Mouse (Mus musculus): ENCODE measurements around the gene Dnlz. TPM values are rescaled to one million over a fixed set of nuclear protein-coding genes. Genes with fewer than 3 reads are reported as not detected.

Dnlz gene
- polyA plus RNA-seq, 1 experiment from 2014 or later, result 32.6 TPM

DNA sequence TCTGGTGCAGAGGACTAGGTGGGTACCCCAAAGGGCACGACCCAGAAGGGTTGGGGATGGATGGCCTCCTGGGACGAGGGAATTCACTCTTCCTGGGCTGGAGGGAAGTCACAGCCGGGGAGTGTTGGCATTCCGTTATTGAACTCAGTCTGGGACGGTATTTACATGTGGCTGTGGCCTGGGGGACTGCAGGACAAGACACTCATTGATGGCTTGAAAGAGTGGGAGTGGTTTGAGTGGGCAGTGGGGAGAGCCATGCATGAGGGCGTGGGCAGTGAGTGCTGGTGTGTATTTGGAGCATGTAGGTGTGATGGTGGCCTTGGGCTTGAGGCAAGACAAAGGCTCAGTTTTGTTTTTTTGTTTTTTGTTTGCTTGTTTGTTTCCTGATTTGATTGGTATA lies 21.2 kb downstream of the Dnlz start:
- WGBS, result 69% methylated on average over 6 of the region's 6 CpGs

DNA sequence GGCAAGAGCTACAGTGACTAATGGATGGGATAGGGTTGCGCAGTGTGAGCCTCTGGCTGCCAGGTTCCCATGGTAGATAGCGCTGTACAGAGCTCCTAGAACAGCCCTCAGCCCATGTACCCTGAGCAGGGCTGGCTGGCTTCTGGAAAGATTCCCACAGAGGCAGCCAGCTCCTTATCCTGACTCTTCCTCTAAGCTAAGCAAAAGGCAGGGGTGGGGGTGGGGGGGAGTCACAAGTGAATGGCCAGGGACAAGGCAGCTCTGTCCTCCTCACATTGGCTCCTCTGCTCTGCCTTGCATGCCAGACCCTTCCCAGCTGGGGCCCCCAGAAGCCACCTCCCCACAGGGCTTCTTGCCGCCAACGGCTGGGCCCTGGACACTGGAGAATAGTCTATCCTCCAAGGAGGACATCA lies 21.8 kb downstream of the Dnlz start:
- H3K4me3 ChIP-seq, result peak overlapping the region; percentile 2; the same call in 1 of the 2 replicates
- no peak overlapping the region for H3K9ac ChIP-seq
- 83% methylated on average over 4 of the region's 4 CpGs for WGBS
- no peaks in the 10 kb centered on the region for H3K4me1 ChIP-seq (replicated peaks)
- peak overlapping the region; percentile 20; the same call in 1 of the 2 replicates for H3K4me2 ChIP-seq
- peak; percentile 79 for ATAC-seq (ENCODE audit: low FRiP score, low read depth)
- H3K36me3 ChIP-seq, result peaks cover 43% of the 10 kb centered on the region
- no peaks in the 10 kb centered on the region for H3K27me3 ChIP-seq
- H3K9me3 ChIP-seq, result no peaks in the 10 kb centered on the region
- H3K27ac ChIP-seq (replicated peaks), result peak overlapping the region; percentile 69

More for the DNA sequence above, 21.2 kb downstream of the Dnlz start:
- H3K36me3 ChIP-seq, result peaks cover 36% of the 10 kb centered on the region
- no peaks in the 10 kb centered on the region for H3K4me1 ChIP-seq (replicated peaks)
- no peaks in the 10 kb centered on the region for H3K27me3 ChIP-seq
- H3K4me2 ChIP-seq, result peak overlapping the region; percentile 20; the same call in 1 of the 2 replicates
- H3K9ac ChIP-seq, result no peak overlapping the region
- no peaks in the 10 kb centered on the region for H3K9me3 ChIP-seq
- H3K4me3 ChIP-seq, result peak overlapping the region; percentile 2; the same call in 1 of the 2 replicates
- ATAC-seq (ENCODE audit: low FRiP score, low read depth), result peak; percentile 45; the same call in 1 of the 2 replicates
- peak overlapping the region; percentile 69 for H3K27ac ChIP-seq (replicated peaks)

DNA sequence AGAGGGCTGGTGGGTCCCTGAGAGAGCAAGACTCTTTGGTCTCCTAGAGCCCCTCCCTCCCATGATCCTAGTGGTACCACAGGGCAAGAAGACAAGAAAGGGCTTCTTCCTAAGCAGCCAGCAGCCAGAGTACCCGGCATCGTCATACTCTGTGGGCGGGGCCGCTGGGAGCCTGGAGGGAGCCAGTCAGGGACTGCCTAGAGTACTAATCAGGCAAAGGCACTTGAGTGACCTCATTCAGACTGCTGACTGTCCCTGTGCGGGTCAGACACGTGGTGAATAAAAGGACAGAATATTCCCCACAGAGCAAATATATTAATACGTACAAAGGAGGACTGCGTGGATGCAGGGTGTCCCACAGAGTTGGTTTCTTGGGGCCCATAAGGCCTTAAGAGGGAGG lies 22.5 kb downstream of the Dnlz start:
- peak overlapping the region; percentile 69 for H3K27ac ChIP-seq (replicated peaks)
- no peak overlapping the region for H3K4me3 ChIP-seq
- peaks cover 48% of the 10 kb centered on the region for H3K36me3 ChIP-seq
- no peak overlapping the region for H3K9ac ChIP-seq
- ATAC-seq (ENCODE audit: low FRiP score, low read depth), result peak; percentile 53; the same call in 1 of the 2 replicates
- 48% methylated on average over 8 of the region's 8 CpGs for WGBS
- no peaks in the 10 kb centered on the region for H3K9me3 ChIP-seq
- H3K4me1 ChIP-seq (replicated peaks), result no peaks in the 10 kb centered on the region
- H3K4me2 ChIP-seq, result no peak overlapping the region
- no peaks in the 10 kb centered on the region for H3K27me3 ChIP-seq

DNA sequence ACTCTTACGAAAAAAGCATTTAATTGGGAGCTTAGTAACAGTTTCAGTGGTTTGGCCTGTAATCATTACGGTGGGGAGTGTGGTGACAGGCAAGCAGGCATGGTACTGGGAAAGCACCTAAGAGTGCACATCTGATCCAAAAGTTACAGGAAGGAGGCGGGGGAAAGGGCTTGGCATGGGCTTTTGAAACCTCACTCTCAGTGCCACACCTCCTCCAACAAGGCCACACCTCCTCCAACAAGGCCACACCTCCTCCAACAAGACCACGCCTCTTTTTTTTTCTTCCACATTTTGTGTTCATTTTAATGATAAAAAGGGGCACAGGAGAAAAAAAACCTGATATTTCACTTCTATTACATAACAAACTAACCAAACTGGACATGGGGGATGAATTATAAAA lies 24.1 kb downstream of the Dnlz start:
- no peaks in the 10 kb centered on the region for H3K27me3 ChIP-seq
- peaks cover 64% of the 10 kb centered on the region for H3K36me3 ChIP-seq
- no peak overlapping the region for H3K4me2 ChIP-seq
- H3K4me1 ChIP-seq (replicated peaks), result no peaks in the 10 kb centered on the region
- no peak overlapping the region for H3K9ac ChIP-seq
- no peak for ATAC-seq (ENCODE audit: low FRiP score, low read depth)
- H3K9me3 ChIP-seq, result no peaks in the 10 kb centered on the region
- no peak overlapping the region for H3K27ac ChIP-seq (replicated peaks)
- 88% methylated on average over 4 of the region's 4 CpGs for WGBS
- H3K4me3 ChIP-seq, result no peak overlapping the region

DNA sequence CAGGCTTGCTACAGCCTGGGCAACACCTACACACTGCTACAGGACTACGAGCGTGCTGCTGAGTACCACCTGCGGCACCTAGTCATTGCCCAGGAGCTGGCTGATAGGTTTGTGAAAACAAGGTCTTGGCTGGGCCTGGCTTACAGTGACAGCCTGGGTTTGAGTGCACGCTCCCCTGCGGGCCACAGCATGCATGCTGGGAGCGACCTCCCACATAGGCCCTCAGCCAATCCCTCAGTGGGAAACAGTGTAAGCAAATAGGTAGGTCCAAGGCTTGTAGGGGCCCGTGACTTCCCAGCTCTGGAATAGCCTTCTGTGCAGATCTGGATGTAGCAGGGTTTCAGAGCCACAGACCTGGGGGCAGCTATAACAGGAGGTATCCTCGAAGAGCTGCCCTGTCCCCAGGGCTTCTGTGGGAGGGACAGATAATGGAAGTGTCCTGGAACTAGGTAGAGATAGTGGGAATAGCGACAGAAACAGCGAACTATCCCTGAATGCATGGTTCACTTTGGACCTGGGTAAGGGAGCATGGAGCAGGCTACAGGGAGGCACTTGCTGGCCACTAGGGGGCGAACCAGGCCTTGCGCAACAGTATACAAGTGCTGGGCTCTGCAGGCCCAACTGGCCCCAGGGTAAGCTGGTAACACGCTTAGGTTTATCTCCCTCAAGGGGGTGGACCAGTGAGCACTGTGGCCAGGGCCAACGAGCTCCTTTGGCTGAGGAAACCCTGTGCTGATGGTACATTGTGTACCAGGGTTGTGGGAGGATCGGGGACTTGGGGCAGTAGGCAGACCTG lies 26.3 kb downstream of the Dnlz start:
- peak; percentile 53; the same call in 1 of the 2 replicates for ATAC-seq (ENCODE audit: low FRiP score, low read depth)
- no peaks in the 10 kb centered on the region for H3K27me3 ChIP-seq
- H3K4me3 ChIP-seq, result no peak overlapping the region
- peaks cover 64% of the 10 kb centered on the region for H3K36me3 ChIP-seq
- H3K4me2 ChIP-seq, result no peak overlapping the region
- no peaks in the 10 kb centered on the region for H3K9me3 ChIP-seq
- H3K27ac ChIP-seq (replicated peaks), result no peak overlapping the region
- 67% methylated on average over 15 of the region's 15 CpGs for WGBS
- peaks cover 7% of the 10 kb centered on the region; the same call in 1 of the 2 replicates for H3K4me1 ChIP-seq (replicated peaks)
- H3K9ac ChIP-seq, result no peak overlapping the region

DNA sequence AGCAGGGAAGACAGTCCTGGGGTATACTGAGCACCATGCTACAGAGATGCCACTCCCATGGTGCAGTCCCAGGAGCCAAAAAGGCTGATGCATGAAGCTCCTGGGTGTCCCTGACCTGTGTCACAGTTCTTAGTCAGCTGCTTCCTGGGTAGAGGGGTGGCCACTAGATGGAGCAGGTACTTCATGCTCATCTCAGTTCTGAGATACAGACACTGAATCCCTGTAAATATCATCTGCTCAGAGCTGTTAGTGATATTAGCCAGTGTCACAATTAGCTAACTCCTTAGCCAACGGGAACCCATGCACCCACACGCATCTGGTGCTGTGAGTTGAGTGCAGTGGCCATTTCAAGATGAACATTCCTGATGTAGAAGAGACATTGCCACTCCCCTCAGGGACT lies 27.0 kb downstream of the Dnlz start:
- Histone ChIP-seq H3K4me1 (replicated peaks) (peaks cover 14% of the 10 kb centered on the region), H3K4me2 (no peak overlapping the region), H3K9me3 (no peaks in the 10 kb centered on the region), H3K27me3 (no peaks in the 10 kb centered on the region), H3K36me3 (peaks cover 59% of the 10 kb centered on the region), H3K4me3 (no peak overlapping the region), H3K27ac (replicated peaks) (no peak overlapping the region), H3K9ac (no peak overlapping the region)
- 86% methylated on average over 2 of the region's 2 CpGs for WGBS
- ATAC-seq (ENCODE audit: low FRiP score, low read depth), result no peak

DNA sequence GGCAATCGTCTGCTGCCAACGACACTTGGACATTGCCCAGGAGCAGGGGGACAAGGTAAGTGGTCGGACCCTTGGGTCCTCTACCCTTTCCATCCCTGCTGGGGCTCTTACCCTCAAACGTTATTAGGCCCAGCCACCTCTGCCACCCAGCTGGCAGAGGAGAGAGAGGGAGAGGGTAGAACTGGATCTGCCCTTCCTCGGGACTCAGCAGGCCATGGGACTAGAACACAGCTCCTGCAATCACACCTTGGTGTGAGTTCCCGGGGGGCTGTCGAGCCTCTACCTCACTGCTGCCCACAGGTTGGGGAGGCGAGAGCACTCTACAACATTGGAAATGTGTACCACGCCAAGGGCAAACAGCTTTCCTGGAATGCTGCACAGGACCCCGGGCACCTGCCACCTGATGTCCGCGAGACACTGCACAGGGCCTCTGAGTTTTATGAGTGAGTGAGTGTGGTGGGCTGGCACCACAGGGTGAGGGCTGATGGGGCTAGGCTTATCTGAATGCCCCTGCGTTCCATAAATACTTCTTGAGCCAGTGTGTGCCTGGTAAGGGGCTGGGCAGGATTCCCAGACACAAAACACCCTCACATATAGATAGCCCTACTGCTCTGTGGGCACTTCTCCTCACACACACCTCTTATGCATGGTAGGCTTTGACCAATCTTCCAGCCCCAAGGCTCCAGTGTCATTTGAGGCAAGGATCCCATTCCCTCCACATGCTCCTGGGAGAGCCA lies 28.2 kb downstream of the Dnlz start:
- H3K4me3 ChIP-seq, result no peak overlapping the region
- no peak for ATAC-seq (ENCODE audit: low FRiP score, low read depth)
- H3K4me1 ChIP-seq (replicated peaks), result peaks cover 26% of the 10 kb centered on the region
- no peaks in the 10 kb centered on the region for H3K27me3 ChIP-seq
- 92% methylated on average over 13 of the region's 13 CpGs for WGBS
- no peaks in the 10 kb centered on the region for H3K9me3 ChIP-seq
- no peak overlapping the region for H3K4me2 ChIP-seq
- H3K36me3 ChIP-seq, result peaks cover 59% of the 10 kb centered on the region
- no peak overlapping the region for H3K9ac ChIP-seq
- H3K27ac ChIP-seq (replicated peaks), result no peak overlapping the region

DNA sequence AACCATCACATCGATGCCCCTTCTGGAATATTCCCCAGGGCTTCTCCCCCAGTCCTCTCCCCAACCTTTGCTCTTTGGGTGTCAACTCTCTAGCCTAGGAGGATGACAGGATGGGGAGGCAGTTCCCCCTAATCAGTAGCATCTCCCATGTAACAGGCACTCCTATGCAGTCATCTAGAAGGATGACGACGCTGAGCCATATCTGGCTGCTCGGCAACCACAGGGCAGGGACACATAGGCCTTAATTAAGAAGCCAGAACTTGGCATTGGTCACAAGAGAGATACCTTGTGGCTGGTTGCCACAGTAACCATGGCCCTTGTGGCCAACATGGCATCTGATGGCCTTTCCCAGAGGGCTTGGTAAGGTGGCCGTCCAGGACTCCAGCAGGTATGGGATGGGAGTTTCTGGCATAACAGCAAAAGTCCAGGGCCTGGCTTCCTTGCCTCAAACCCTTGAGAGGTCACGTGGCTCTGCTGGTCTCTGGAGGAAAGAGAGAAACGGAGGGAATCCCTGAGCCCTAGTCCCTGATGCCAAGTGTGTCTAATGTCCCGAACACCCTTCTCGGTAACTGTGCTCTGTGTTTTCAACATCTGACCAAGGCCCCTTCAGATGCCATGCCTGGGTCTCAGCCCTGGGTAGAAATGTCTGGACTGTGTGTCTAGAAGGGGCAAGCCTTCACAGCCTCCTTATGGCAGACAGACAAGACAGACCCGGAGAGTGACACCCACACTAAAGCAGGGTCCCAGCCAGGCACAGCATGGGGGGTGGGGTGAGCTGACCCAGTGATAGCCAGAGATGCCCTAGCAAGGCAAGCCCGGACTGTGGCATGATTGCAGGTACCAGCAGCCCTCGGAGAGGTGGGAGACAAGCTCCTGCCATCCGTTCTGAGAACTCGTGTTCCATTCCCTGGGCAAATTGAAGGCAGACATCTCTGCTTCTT lies 31.4 kb downstream of the Dnlz start:
- peaks cover 32% of the 10 kb centered on the region for H3K36me3 ChIP-seq
- H3K9me3 ChIP-seq, result no peaks in the 10 kb centered on the region
- no peaks in the 10 kb centered on the region for H3K27me3 ChIP-seq
- H3K9ac ChIP-seq, result no peak overlapping the region
- no peak overlapping the region for H3K4me2 ChIP-seq
- H3K4me1 ChIP-seq (replicated peaks), result peaks cover 52% of the 10 kb centered on the region
- no peak overlapping the region for H3K4me3 ChIP-seq
- H3K27ac ChIP-seq (replicated peaks), result no peak overlapping the region
- 77% methylated on average over 14 of the region's 14 CpGs for WGBS
- no peak for ATAC-seq (ENCODE audit: low FRiP score, low read depth)

DNA sequence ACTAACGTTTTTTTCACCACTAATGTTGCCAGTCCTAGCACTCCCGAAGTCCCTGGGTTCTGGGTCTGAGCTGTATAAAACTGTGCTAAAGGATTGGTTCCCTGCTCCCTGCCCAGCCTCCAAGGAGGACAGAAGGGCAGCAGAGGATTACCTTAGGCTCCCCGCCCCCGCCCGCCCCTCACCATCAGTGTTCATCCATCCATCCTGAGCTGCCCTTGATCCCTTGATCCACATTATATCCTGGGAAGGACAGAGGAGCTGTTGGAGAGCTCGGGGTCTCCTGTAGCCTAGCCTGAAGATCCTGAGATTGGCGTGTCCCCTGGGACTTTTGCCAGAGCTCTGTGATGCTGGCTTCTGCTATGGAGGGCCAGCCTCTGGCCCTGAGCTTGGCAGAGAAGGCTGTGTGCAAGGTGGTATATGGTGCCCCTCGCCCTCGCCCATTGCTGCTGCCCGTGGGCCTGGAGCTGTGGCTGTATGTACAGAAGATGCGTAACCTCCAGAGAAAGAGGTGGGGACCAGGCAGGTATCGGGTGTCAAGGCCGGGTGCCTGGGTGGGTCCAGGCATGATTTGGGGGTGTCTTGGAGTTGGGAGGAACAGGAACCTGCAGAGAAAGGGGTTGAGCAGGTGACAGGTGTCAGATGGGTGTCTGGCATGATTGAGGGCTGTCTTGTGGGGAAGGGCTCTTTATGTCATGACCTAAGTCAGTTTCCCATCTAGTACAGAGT lies 32.2 kb downstream of the Dnlz start:
- Histone ChIP-seq H3K4me3 (no peak overlapping the region), H3K4me2 (no peak overlapping the region), H3K4me1 (replicated peaks) (peaks cover 57% of the 10 kb centered on the region), H3K9me3 (no peaks in the 10 kb centered on the region), H3K27me3 (no peaks in the 10 kb centered on the region), H3K9ac (no peak overlapping the region), H3K27ac (replicated peaks) (no peak overlapping the region), H3K36me3 (peaks cover 25% of the 10 kb centered on the region)
- no peak for ATAC-seq (ENCODE audit: low FRiP score, low read depth)
- 88% methylated on average over 13 of the region's 13 CpGs for WGBS

DNA sequence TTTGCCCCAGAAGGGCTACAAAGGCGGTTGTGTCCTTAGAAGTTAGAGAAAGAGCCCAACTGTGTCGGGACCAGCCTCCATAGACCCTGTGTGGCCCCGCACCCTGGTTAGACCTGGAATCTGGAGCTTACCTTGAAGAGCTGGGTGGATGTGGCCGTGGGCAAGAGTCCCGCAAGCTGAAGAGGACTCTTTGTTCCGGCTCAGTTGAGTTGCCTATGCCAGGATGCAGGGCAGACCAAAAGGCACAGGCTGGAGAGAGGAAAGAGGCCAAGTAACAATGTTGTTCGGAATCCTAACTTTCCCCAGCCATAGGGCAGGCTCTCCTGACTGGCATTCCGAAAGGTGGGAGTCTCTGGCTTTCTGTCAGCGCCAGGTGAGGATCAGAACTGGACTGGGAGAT lies 32.8 kb downstream of the Dnlz start:
- Histone ChIP-seq H3K27ac (replicated peaks) (no peak overlapping the region), H3K27me3 (no peaks in the 10 kb centered on the region), H3K36me3 (peaks cover 19% of the 10 kb centered on the region), H3K4me1 (replicated peaks) (peaks cover 61% of the 10 kb centered on the region), H3K9me3 (no peaks in the 10 kb centered on the region), H3K4me2 (no peak overlapping the region), H3K9ac (no peak overlapping the region), H3K4me3 (no peak overlapping the region)
- 89% methylated on average over 9 of the region's 9 CpGs for WGBS
- no peak for ATAC-seq (ENCODE audit: low FRiP score, low read depth)
